Mouse (Mus musculus): ENCODE measurements around the gene Hist1h3e. TPM values are rescaled to one million over a fixed set of nuclear protein-coding genes. Genes with fewer than 3 reads are reported as not detected.

Gene Hist1h3e
- polyA plus RNA-seq, 3 experiments from 2014 or later: 0.89 to 4.0 (median 4.0) TPM

GRCm38 (mm10) chr13:23516822-23517602 is 45.2 kb downstream of the Hist1h3e start:
- ATAC-seq: peak; percentile 41

- ATAC-seq: no peak
These were observed 46.1 kb downstream of the Hist1h3e start for GRCm38 (mm10) chr13:23515826-23516620.

DNA sequence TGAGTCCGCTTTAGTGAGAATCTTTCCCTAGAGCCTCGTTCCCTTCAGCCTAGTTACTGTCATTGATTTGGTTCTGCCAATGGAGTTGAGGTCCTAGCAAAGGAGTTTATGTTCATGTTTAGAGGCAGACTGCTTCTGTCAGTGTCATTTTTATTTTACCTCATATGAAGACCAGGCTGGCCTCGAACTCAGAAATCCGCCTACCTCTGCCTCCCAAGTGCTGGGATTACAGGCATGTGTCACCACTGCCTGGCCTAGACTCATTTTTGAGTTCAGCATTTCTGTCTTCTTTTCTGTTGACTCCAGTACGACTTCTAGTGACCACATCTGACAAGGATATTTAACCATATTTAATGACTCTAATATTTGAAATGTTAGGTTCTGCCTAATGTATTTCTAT is 46.9 kb downstream of the Hist1h3e start:
- ATAC-seq: no peak

DNA sequence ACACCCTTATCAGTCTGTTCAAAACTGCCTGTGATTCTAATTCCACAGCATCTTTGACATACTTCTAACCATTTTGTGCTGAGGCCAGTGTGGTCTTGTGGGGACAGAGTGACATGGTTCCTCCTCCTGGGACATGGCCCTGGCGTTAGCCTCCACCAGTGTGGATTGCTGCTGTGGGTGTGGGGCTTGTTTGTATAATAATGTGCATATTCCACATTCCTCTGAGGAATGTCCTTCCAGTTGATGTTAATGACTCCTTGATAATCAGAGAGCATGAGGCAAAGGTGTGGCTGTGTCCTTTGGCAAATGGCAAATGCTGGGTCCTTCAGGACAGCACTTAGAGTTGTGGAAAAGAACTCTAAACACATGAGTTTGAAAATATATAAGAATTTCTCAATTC is 48.7 kb downstream of the Hist1h3e start:
- ATAC-seq: no peak

Other genes with a start within 250 kb of the Hist1h3e start
- 10 to 100 TPM; 28.6 to 33.1 (median 30.2) TPM for gene Zfp322a, start 193.2 kb downstream of the Hist1h3e start, polyA plus RNA-seq (2017; shearing (Covaris generic))
- 10 to 100 TPM; 11.3 to 13.4 (median 12.2) TPM for gene Abt1, start 138.5 kb downstream of the Hist1h3e start, polyA plus RNA-seq (2017; shearing (Covaris generic))
- not detected for gene Btn1a1, start 96.5 kb downstream of the Hist1h3e start, polyA plus RNA-seq (2017; shearing (Covaris generic))
- not detected for gene Btn2a2, start 73.5 kb downstream of the Hist1h3e start, polyA plus RNA-seq (2017; shearing (Covaris generic))
- gene Hist1h4h, start 31.3 kb downstream of the Hist1h3e start, polyA plus RNA-seq (2017; shearing (Covaris generic)): 1 to 10 TPM; 3.9 to 8.3 (median 7.0) TPM
- gene Hist1h2af, start 28.5 kb downstream of the Hist1h3e start, polyA plus RNA-seq (2017; shearing (Covaris generic)): not detected
- gene Hist1h3g, start 26.9 kb downstream of the Hist1h3e start, polyA plus RNA-seq (2017; shearing (Covaris generic)): 1 to 10 TPM in 1 of 3 experiments, not detected in 2; 1.5 TPM
- under 1 TPM in 2 of 3 experiments, not detected in 1; 0.38 to 0.89 TPM for gene Hist1h2bh, start 19.0 kb downstream of the Hist1h3e start, polyA plus RNA-seq (2017; shearing (Covaris generic))
- gene Hist1h3f, start 18.3 kb downstream of the Hist1h3e start, polyA plus RNA-seq (2017; shearing (Covaris generic)): 1 to 10 TPM in 1 of 3 experiments, under 1 TPM in 2; 0.73 to 1.5 (median 0.74) TPM
- gene Hist1h4f, start 10.7 kb downstream of the Hist1h3e start, polyA plus RNA-seq (2017; shearing (Covaris generic)): 1 to 10 TPM in 1 of 3 experiments, not detected in 2; 3.2 TPM
- under 1 TPM; 0.20 to 0.36 (median 0.34) TPM for gene Hist1h1d, start 9.1 kb downstream of the Hist1h3e start, polyA plus RNA-seq (2017; shearing (Covaris generic))
- gene Hist1h2ae, start 8.9 kb upstream of the Hist1h3e start, polyA plus RNA-seq (2017; shearing (Covaris generic)): 100 to 1,000 TPM in 1 of 3 experiments, 10 to 100 TPM in 1, 1 to 10 TPM in 1; 5.9 to 223 (median 14.6) TPM
- gene Hist1h2bg, start 9.0 kb upstream of the Hist1h3e start, polyA plus RNA-seq (2017; shearing (Covaris generic)): 10 to 100 TPM in 1 of 3 experiments, 1 to 10 TPM in 2; 2.4 to 13.2 (median 9.8) TPM
- gene Hist1h2bf, start 11.8 kb upstream of the Hist1h3e start, polyA plus RNA-seq (2017; shearing (Covaris generic)): not detected
- gene Hist1h2ad, start 12.0 kb upstream of the Hist1h3e start, polyA plus RNA-seq (2017; shearing (Covaris generic)): under 1 TPM in 1 of 3 experiments, not detected in 2; 0.99 TPM
- gene Hist1h3d, start 13.4 kb upstream of the Hist1h3e start, polyA plus RNA-seq (2017; shearing (Covaris generic)): 1 to 10 TPM in 1 of 3 experiments, under 1 TPM in 1, not detected in 1; 0.56 to 1.3 TPM
- gene Hist1h4d, start 19.2 kb upstream of the Hist1h3e start, polyA plus RNA-seq (2017; shearing (Covaris generic)): 10 to 100 TPM; 20.7 to 55.4 (median 27.7) TPM
- 1 to 10 TPM in 2 of 3 experiments, under 1 TPM in 1; 0.92 to 3.6 (median 3.0) TPM for gene Hist1h2be, start 58.8 kb upstream of the Hist1h3e start, polyA plus RNA-seq (2017; shearing (Covaris generic))
- gene Hist1h1e, start 60.2 kb upstream of the Hist1h3e start, polyA plus RNA-seq (2017; shearing (Covaris generic)): 10 to 100 TPM in 1 of 3 experiments, 1 to 10 TPM in 2; 6.7 to 25.3 (median 9.4) TPM
- gene Hist1h2ac, start 121.6 kb upstream of the Hist1h3e start, polyA plus RNA-seq (2017; shearing (Covaris generic)): under 1 TPM; 0.43 to 0.47 (median 0.47) TPM
- gene Hist1h2bc, start 121.8 kb upstream of the Hist1h3e start, polyA plus RNA-seq (2017; shearing (Covaris generic)): 1 to 10 TPM in 2 of 3 experiments, under 1 TPM in 1; 0.52 to 3.6 (median 3.3) TPM
- not detected for gene Hist1h1t, start 133.4 kb upstream of the Hist1h3e start, polyA plus RNA-seq (2017; shearing (Covaris generic))
- gene Hist1h4c, start 136.1 kb upstream of the Hist1h3e start, polyA plus RNA-seq (2017; shearing (Covaris generic)): 1 to 10 TPM; 2.1 to 9.3 (median 4.2) TPM
- gene Hfe, start 148.5 kb upstream of the Hist1h3e start, polyA plus RNA-seq (2017; shearing (Covaris generic)): 1 to 10 TPM in 1 of 3 experiments, under 1 TPM in 1, not detected in 1; 0.32 to 1.7 TPM
- 10 to 100 TPM in 2 of 3 experiments, 1 to 10 TPM in 1; 8.7 to 14.8 (median 11.1) TPM for gene Hist1h1c, start 176.4 kb upstream of the Hist1h3e start, polyA plus RNA-seq (2017; shearing (Covaris generic))
- gene Hist1h3c, start 183.2 kb upstream of the Hist1h3e start, polyA plus RNA-seq (2017; shearing (Covaris generic)): 1 to 10 TPM in 1 of 3 experiments, not detected in 2; 2.5 TPM
- gene Hist1h2bb, start 184.4 kb upstream of the Hist1h3e start, polyA plus RNA-seq (2017; shearing (Covaris generic)): 1 to 10 TPM in 2 of 3 experiments, not detected in 1; 2.5 to 2.8 TPM
- gene Hist1h2ab, start 188.8 kb upstream of the Hist1h3e start, polyA plus RNA-seq (2017; shearing (Covaris generic)): 10 to 100 TPM in 1 of 3 experiments, not detected in 2; 14.8 TPM
- 1 to 10 TPM in 1 of 3 experiments, not detected in 2; 1.1 TPM for gene Hist1h3b, start 189.9 kb upstream of the Hist1h3e start, polyA plus RNA-seq (2017; shearing (Covaris generic))
- 10 to 100 TPM in 1 of 3 experiments, 1 to 10 TPM in 1, not detected in 1; 4.1 to 20.2 TPM for gene Hist1h4b, start 194.6 kb upstream of the Hist1h3e start, polyA plus RNA-seq (2017; shearing (Covaris generic))
- 1 to 10 TPM in 1 of 3 experiments, not detected in 2; 3.1 TPM for gene Hist1h4a, start 198.9 kb upstream of the Hist1h3e start, polyA plus RNA-seq (2017; shearing (Covaris generic))
- 1 to 10 TPM in 1 of 3 experiments, not detected in 2; 1.6 TPM for gene Hist1h3a, start 200.0 kb upstream of the Hist1h3e start, polyA plus RNA-seq (2017; shearing (Covaris generic))
- gene Hist1h1a, start 201.3 kb upstream of the Hist1h3e start, polyA plus RNA-seq (2017; shearing (Covaris generic)): 1 to 10 TPM; 2.5 to 6.1 (median 3.4) TPM
- gene Trim38, start 207.5 kb upstream of the Hist1h3e start, polyA plus RNA-seq (2017; shearing (Covaris generic)): not detected
- not detected for gene Slc17a2, start 244.6 kb upstream of the Hist1h3e start, polyA plus RNA-seq (2017; shearing (Covaris generic))

Data from inflammation-experienced regulatory T-cells, adult 6 months (primary cell).